Mouse (Mus musculus) intestine, embryonic 14.5 days (tissue): ENCODE measurements around the gene Tmc4. TPM values are rescaled to one million over a fixed set of nuclear protein-coding genes. Genes with fewer than 3 reads are reported as not detected.
"Not testable (repeated sequence)": the region's sequence is repeated elsewhere in the genome, so short reads cannot be mapped to it uniquely, and the experiment has no call there.

Source experiments
- ATAC-seq: fragments of 200-750 bp; cut with Nextera tagmentation; replicated peaks from 2 replicates; pipeline ENCODE4 v1.8.0; 2017; ENCODE audit warnings: low read depth, moderate number of reproducible peaks, moderate TSS enrichment, moderate library complexity; ENCODE audit not compliant: low FRiP score, low TSS enrichment
- DNase-seq: peaks from one replicate; pipeline ENCODE4 v3.0.0-alpha.2; 2018; ENCODE audit warnings: low spot score
- H3K27ac ChIP-seq: fragments of 300-500 bp; sonication (generic); 2 replicates; pipeline ENCODE4 v1.5.1; 2014; ENCODE audit warnings: low read depth, mild to moderate bottlenecking, control low read depth
- H3K27me3 ChIP-seq: fragments of 300-500 bp; sonication (generic); replicated peaks from 2 replicates; pipeline ENCODE4 v1.6.1; 2014; ENCODE audit warnings: low read length, control low read depth; ENCODE audit not compliant: control insufficient read depth, insufficient read depth
- H3K36me3 ChIP-seq: fragments of 300-500 bp; sonication (generic); 2 replicates; pipeline ENCODE4 v1.6.1; 2014; ENCODE audit warnings: low read length, control low read depth; ENCODE audit not compliant: control insufficient read depth, insufficient read depth
- H3K4me1 ChIP-seq: fragments of 300-500 bp; sonication (generic); replicated peaks from 2 replicates; pipeline ENCODE4 v1.6.1; 2014; ENCODE audit warnings: low read length, control low read depth, mixed read lengths; ENCODE audit not compliant: control insufficient read depth, insufficient read depth
- H3K4me2 ChIP-seq: fragments of 300-500 bp; sonication (generic); 2 replicates; pipeline ENCODE4 v1.6.1; 2014; ENCODE audit warnings: low read length
- H3K4me3 ChIP-seq: fragments of 300-500 bp; sonication (generic); 2 replicates; pipeline ENCODE4 v1.5.1; 2014; ENCODE audit warnings: low read depth, low read length, control low read depth, mixed read lengths
- H3K9ac ChIP-seq: fragments of 300-500 bp; sonication (generic); 2 replicates; pipeline ENCODE4 v1.6.1; 2014; ENCODE audit warnings: mild to moderate bottlenecking, low read length
- H3K9me3 ChIP-seq: fragments of 300-500 bp; sonication (generic); 2 replicates; pipeline ENCODE4 v1.6.1; 2016; ENCODE audit warnings: low read length, control low read depth; ENCODE audit not compliant: control insufficient read depth
- WGBS: fragments of 180-500 bp; shearing (Covaris S2); extraction: QIAGEN DNeasy Blood & Tissue Kit; methylation state at CpG from one replicate; pipeline ENCODE4 v1.1.7; 2014; 5-methylcytosine and 5-hydroxymethylcytosine counted together
- polyA plus RNA-seq: library from polyadenylated mRNA; unstranded; fragments of >200 nt; fragmentation: Nextera tagmentation; extraction: Ambion mirVana; gene quantifications from 2 replicates; pipeline ENCODE4 v1.2.1, GENCODE M21; 2014

Tmc4 gene
- polyA plus RNA-seq, 1 experiment from 2014 or later, result 64.1 TPM

GRCm38 (mm10) chr7:3707027-3707426 lies 29.7 kb upstream of the Tmc4 start:
- H3K4me3 ChIP-seq, result no peak overlapping the region
- H3K27me3 ChIP-seq, result no peaks in the 10 kb centered on the region
- H3K4me1 ChIP-seq, result peaks cover 12% of the 10 kb centered on the region; the same call in 1 of the 2 replicates
- H3K4me2 ChIP-seq, result peak overlapping the region; percentile 5; the same call in 1 of the 2 replicates
- H3K9ac ChIP-seq, result no peak overlapping the region
- no peak for ATAC-seq
- H3K27ac ChIP-seq, result peak overlapping the region; percentile 43; the same call in 1 of the 2 replicates
- DNase-seq, result no peak
- 61% methylated on average over 4 of the region's 4 CpGs for WGBS
- H3K9me3 ChIP-seq, result no peaks in the 10 kb centered on the region
- H3K36me3 ChIP-seq, result peaks cover 33% of the 10 kb centered on the region

DNA sequence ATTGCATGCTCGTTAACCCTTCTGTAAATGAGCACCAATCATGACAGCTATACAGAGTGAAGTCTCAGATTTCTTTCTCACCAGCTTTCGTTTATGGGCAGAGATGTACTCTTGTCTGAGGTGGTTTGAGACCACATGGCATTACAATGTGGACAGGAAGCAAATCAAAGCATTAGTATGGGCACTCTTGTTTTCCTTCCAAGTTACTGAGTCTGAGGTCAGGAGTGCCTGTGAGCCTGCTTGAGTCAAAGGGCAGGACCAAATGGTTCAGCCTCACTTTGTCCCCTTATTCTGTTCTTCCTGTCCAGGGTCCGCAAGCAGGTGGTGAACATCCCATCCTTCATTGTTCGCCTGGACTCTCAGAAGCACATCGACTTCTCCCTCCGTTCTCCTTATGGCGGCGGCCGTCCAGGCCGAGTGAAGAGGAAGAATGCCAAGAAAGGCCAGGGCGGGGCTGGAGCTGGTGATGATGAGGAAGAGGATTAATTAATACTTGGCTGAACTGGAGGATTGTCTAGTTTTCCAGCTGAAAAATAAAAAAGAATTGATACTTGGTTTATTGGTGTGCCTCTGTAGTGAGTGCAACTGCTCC lies 29.1 kb upstream of the Tmc4 start:
- Histone ChIP-seq H3K27me3 (no peaks in the 10 kb centered on the region), H3K27ac (0 out of 2 replicates have a peak overlapping the region, but pooled peaks have one; percentile 7), H3K36me3 (peaks cover 34% of the 10 kb centered on the region), H3K4me2 (peak overlapping the region; percentile 96), H3K4me1 (peaks cover 12% of the 10 kb centered on the region; the same call in 1 of the 2 replicates), H3K4me3 (peak overlapping the region; percentile 93), H3K9ac (peak overlapping the region; percentile 96), H3K9me3 (no peaks in the 10 kb centered on the region)
- WGBS, result 58% methylated on average over 11 of the region's 11 CpGs
- no peak for ATAC-seq
- no peak for DNase-seq

- Histone ChIP-seq H3K4me1 (peaks cover 12% of the 10 kb centered on the region; the same call in 1 of the 2 replicates), H3K27ac (0 out of 2 replicates have a peak overlapping the region, but pooled peaks have one; percentile 7), H3K27me3 (no peaks in the 10 kb centered on the region), H3K9ac (peak overlapping the region; percentile 96), H3K4me3 (peak overlapping the region; percentile 93), H3K4me2 (peak overlapping the region; percentile 96), H3K9me3 (no peaks in the 10 kb centered on the region), H3K36me3 (peaks cover 39% of the 10 kb centered on the region)
- ATAC-seq (no peak), DNase-seq (peak; percentile 56)
- 28% methylated on average over 6 of the region's 6 CpGs for WGBS
Observed at GRCm38 (mm10) chr7:3705911-3706310, 28.6 kb upstream of the Tmc4 start.

GRCm38 (mm10) chr7:3705461-3705860 lies 28.1 kb upstream of the Tmc4 start:
- Histone ChIP-seq H3K27ac (peak overlapping the region; percentile 95), H3K9ac (peak overlapping the region; percentile 96), H3K4me1 (peaks cover 12% of the 10 kb centered on the region; the same call in 1 of the 2 replicates), H3K36me3 (peaks cover 43% of the 10 kb centered on the region), H3K4me2 (peak overlapping the region; percentile 96), H3K4me3 (peak overlapping the region; percentile 93)
- not testable (repeated sequence) for H3K27me3 ChIP-seq, ATAC-seq, DNase-seq, H3K9me3 ChIP-seq
- WGBS, result 6% methylated on average over 6 of the region's 7 CpGs

DNA sequence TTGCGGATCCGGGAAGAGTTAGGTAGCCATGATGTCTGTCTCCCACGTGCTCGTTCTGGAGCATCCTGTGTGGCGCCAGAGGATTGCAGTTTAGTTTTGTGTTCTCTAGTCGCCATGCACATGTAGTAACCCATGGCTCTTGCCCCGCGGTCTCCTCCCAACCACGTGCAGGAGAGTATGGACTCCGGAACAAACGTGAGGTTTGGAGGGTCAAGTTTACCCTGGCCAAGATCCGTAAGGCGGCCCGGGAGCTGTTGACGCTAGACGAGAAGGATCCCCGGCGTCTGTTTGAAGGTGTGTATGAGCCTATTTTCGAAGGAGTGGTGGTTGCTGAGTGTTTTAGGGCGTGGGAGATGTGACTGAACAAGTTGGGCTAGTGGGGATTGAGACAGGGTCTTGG lies 27.1 kb upstream of the Tmc4 start:
- H3K9me3 ChIP-seq, result no peaks in the 10 kb centered on the region
- H3K4me1 ChIP-seq, result peaks cover 12% of the 10 kb centered on the region; the same call in 1 of the 2 replicates
- peak overlapping the region; percentile 95 for H3K27ac ChIP-seq
- ATAC-seq (peak; percentile 28), DNase-seq (no peak)
- peak overlapping the region; percentile 96 for H3K9ac ChIP-seq
- peak overlapping the region; percentile 93 for H3K4me3 ChIP-seq
- WGBS, result under 1% methylated on average over 20 of the region's 20 CpGs
- H3K4me2 ChIP-seq, result peak overlapping the region; percentile 96
- H3K27me3 ChIP-seq, result no peaks in the 10 kb centered on the region
- peaks cover 53% of the 10 kb centered on the region for H3K36me3 ChIP-seq

GRCm38 (mm10) chr7:3703879-3704441 lies 26.6 kb upstream of the Tmc4 start, which contains the start of gene Rps9:
Gene Rps9, plus strand, starts transcription at chr7:3703993.
- Histone ChIP-seq H3K9ac (peak within 1 kb of the TSS; percentile 96), H3K27me3 (no peaks in the 10 kb centered on the region), H3K36me3 (peaks cover 58% of the 10 kb centered on the region), H3K27ac (peak within 1 kb of the TSS; percentile 95), H3K4me1 (peaks cover 12% of the 10 kb centered on the region; the same call in 1 of the 2 replicates), H3K4me2 (peak within 1 kb of the TSS; percentile 96), H3K9me3 (no peaks in the 10 kb centered on the region), H3K4me3 (peak within 1 kb of the TSS; percentile 93)
- peak; percentile 92 for ATAC-seq
- 3% methylated on average over 42 of the region's 42 CpGs for WGBS
- DNase-seq, result peak; percentile 98

GRCm38 (mm10) chr7:3703148-3703878 lies 26.0 kb upstream of the Tmc4 start:
- WGBS, result 21% methylated on average over 6 of the region's 6 CpGs
- Histone ChIP-seq H3K36me3 (peaks cover 63% of the 10 kb centered on the region), H3K27me3 (no peaks in the 10 kb centered on the region), H3K9ac (peak overlapping the region; percentile 96), H3K4me2 (peak overlapping the region; percentile 96), H3K27ac (peak overlapping the region; percentile 95), H3K4me1 (peaks cover 12% of the 10 kb centered on the region; the same call in 1 of the 2 replicates), H3K9me3 (no peaks in the 10 kb centered on the region), H3K4me3 (peak overlapping the region; percentile 93)
- ATAC-seq (peak; percentile 42), DNase-seq (no peak)

DNA sequence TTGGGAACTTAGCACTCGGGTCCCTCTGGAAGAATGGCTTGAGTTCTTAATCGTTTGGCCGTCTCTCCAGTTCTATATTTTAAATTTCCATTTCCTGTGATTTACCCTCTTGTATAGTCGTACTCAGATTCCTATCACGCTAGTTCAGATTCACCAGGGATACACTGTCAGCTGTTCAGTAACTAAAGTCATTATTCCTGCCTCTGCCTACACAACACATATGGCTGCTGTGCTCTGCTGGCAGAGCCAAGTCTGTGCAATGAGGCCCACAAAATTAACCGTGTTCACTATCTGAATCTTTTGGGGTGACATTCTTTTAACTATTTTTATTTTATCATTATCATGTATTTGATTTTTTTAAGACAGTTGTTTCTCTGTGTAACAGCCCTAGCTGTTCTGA lies 21.1 kb upstream of the Tmc4 start:
- DNase-seq (no peak), ATAC-seq (no peak)
- peaks cover 59% of the 10 kb centered on the region for H3K36me3 ChIP-seq
- WGBS, result 96% methylated on average over 6 of the region's 6 CpGs
- H3K9ac ChIP-seq, result no peak overlapping the region
- no peaks in the 10 kb centered on the region for H3K27me3 ChIP-seq
- H3K9me3 ChIP-seq, result no peaks in the 10 kb centered on the region
- no peak overlapping the region for H3K4me2 ChIP-seq
- H3K4me1 ChIP-seq, result peaks cover 7% of the 10 kb centered on the region; the same call in 1 of the 2 replicates
- no peak overlapping the region for H3K4me3 ChIP-seq
- no peak overlapping the region for H3K27ac ChIP-seq
